Mouse (Mus musculus) stomach, postnatal 0 days (tissue): ENCODE measurements around the gene Gm21903.

Experiments
- CTCF ChIP-seq: IDR thresholded peaks from 2 replicates; pipeline ENCODE4 v1.5.1; 2016; ENCODE audit warnings: antibody characterized with exemption, low read depth, mild to moderate bottlenecking, moderate library complexity
- EP300 ChIP-seq: optimal IDR thresholded peaks from 2 replicates; pipeline ENCODE3; 2016; ENCODE audit warnings: antibody characterized with exemption

- TF ChIP-seq CTCF (no peak), EP300 (no peak)
Measured at GRCm38 (mm10) chr17:39009846-39010245, 33.3 kb downstream of the Gm21903 start.
